Mouse (Mus musculus) CH12.LX (cell line): ENCODE data around the gene Syne1.

ENCODE experiments used
- CTCF ChIP-seq, 2 experiments: IDR thresholded peaks in 1 of 2; conservative IDR thresholded peaks in 1 of 2; 2 replicates each; pipeline ENCODE4 v1.5.1; 2011 to 2012; ENCODE audit warnings: low read depth in 2 of 2, low read length in 2 of 2, improper control_type of control experiment in 1 of 2, inconsistent platforms in 1 of 2, mild to moderate bottlenecking in 1 of 2, moderate library complexity in 1 of 2
- EP300 ChIP-seq: IDR thresholded peaks from 2 replicates; pipeline ENCODE4 v1.6.1; 2011; ENCODE audit warnings: low read length, improper control_type of control experiment
- JUN ChIP-seq: IDR thresholded peaks from 2 replicates; pipeline ENCODE4 v1.6.1; 2011; ENCODE audit warnings: low read depth, mild to moderate bottlenecking, low read length, improper control_type of control experiment, moderate library complexity; ENCODE audit not compliant: insufficient read depth
- MAZ ChIP-seq: IDR thresholded peaks from 2 replicates; pipeline ENCODE4 v1.6.1; 2012; ENCODE audit warnings: low read depth, mild to moderate bottlenecking, inconsistent platforms, low read length, improper control_type of control experiment, moderate library complexity
- NELFE ChIP-seq: IDR thresholded peaks from 2 replicates; pipeline ENCODE4 v1.6.1; 2011; ENCODE audit warnings: low read depth, low read length, improper control_type of control experiment
- POLR2A ChIP-seq: IDR thresholded peaks from 2 replicates; pipeline ENCODE4 v1.6.1; 2011; ENCODE audit warnings: low read depth, mild to moderate bottlenecking, improper control_type of control experiment, low read length
- POLR2AphosphoS2 ChIP-seq: IDR thresholded peaks from 2 replicates; pipeline ENCODE4 v1.6.1; 2011; ENCODE audit warnings: low read depth, low read length, improper control_type of control experiment
- TBP ChIP-seq: conservative IDR thresholded peaks from 2 replicates; pipeline ENCODE4 v1.6.1; 2011; ENCODE audit warnings: low read depth, low read length, improper control_type of control experiment
- USF2 ChIP-seq: conservative IDR thresholded peaks from 2 replicates; pipeline ENCODE4 v1.6.1; 2011; ENCODE audit warnings: low read depth, low read length, improper control_type of control experiment
- ZC3H11A ChIP-seq: IDR thresholded peaks from 2 replicates; pipeline ENCODE4 v1.6.1; 2012; ENCODE audit warnings: low read depth, mild to moderate bottlenecking, inconsistent platforms, low read length, improper control_type of control experiment
- ZNF384 ChIP-seq: IDR thresholded peaks from 2 replicates; pipeline ENCODE4 v1.6.1; 2012; ENCODE audit warnings: low read depth, low read length, improper control_type of control experiment, inconsistent platforms

DNA sequence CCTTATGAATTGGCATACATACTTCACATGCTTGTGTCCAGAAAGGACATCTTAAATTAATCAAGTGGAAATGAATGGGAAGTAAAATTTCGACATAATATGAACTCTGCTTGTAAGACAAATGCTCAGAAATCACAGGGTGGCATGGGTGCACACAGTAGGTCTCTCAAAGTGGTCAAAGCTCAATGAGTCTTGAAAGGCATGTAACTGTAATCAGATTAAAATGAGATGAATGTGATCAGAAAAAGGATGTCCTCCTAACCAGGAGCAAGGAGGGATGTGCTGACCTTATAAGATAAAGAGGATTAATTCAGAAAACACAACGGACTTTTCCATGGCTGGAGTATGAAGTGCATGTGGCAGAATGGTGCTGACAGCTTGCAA lies 453.5 kb downstream of the Syne1 start:
- TF ChIP-seq POLR2A, result no peak
- no peak for TF ChIP-seq CTCF (conservative IDR thresholded peaks at IDR 0.05 in 1 of 2, IDR thresholded peaks at IDR 0.05 in 1 of 2; ENCODE audit: low read depth in 2 of 2, low read length in 2 of 2)
- no peak for TF ChIP-seq POLR2AphosphoS2
- no peak for TF ChIP-seq MAZ
- no peak for TF ChIP-seq ZC3H11A
- TF ChIP-seq TBP, result no peak
- no peak for TF ChIP-seq EP300
- TF ChIP-seq NELFE, result no peak
- TF ChIP-seq JUN, result no peak
- TF ChIP-seq USF2, result no peak
- TF ChIP-seq ZNF384, result no peak
